Mouse (Mus musculus): ENCODE results near the gene Smyd3. TPM values are rescaled to one million over a fixed set of nuclear protein-coding genes. Genes with fewer than 3 reads are reported as not detected.

Gene Smyd3
- polyA plus RNA-seq, 1 experiment from 2014 or later = 21.4 TPM

DNA sequence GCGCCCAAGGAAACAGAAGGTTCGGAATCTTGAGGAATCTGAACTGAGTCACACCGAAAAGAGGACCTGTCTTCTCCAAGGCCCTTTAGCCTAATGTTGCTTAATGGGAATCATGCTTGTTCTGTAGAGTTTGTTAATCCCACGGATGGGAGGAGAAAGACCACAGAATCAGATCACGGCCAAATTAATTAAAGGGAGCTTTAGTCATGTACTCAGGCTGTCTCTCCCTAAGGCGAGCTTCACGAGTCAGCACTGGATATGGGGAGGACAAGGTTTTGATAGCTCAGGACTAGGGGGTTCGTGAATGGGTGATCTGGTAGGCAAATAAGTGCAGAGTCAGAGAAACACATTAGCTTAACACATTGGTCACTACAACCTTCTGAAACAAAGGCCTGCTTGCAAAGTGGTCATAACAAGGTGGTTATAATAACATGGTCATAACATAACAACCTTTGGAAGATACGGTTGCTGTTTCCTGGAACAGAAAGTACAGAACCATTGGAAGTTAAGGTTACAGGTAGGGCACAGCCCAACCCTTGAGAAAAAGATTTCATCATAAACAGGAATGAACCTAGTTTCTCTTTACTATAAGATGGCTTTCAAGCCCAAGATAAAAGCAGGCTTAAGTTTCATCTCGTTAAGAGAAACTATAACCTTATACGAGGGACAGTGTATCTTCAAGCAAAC lies 261.9 kb downstream of the Smyd3 start:
- Histone ChIP-seq H3K27ac (ENCODE audit: low read length) (no peak overlapping the region), H3K4me2 (replicated peaks; ENCODE audit: low read depth, low read length) (no peak overlapping the region), H3K9ac (replicated peaks; ENCODE audit: low read length) (no peak overlapping the region), H3K4me1 (ENCODE audit: insufficient read depth, low read length) (no peaks in the 10 kb centered on the region), H3K9me3 (ENCODE audit: low read length) (0 out of 2 replicates have a peak, but pooled peaks cover 6% of the 10 kb centered on the region), H3K27me3 (ENCODE audit: insufficient read depth, low read length) (no peaks in the 10 kb centered on the region), H3K36me3 (ENCODE audit: insufficient read depth, low read length) (no peaks in the 10 kb centered on the region), H3K4me3 (ENCODE audit: low read length) (no peak overlapping the region)
- 81% methylated on average over 11 of the region's 11 CpGs for WGBS
- no peak for ATAC-seq (ENCODE audit: low FRiP score, low TSS enrichment)

DNA sequence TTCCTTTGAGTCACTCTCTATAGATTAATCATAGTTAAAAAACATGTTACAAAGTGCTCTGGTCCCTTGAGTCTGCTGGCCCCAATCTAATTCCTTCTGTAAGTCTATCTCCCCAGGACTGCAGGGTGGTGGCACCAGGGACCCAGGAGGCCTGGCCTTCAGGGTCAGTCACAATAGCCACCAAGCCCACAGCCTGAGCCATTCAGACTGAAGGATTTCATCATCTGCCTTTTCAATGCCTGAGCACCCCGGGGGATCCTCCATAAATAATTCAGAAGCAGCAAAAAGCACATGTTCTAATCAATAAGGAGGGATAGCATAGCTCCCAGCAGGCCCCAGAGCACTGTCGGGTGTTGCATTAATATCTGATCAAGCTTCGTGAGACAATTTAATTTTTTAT lies 263.3 kb downstream of the Smyd3 start:
- no peaks in the 10 kb centered on the region for H3K9me3 ChIP-seq (ENCODE audit: low read length)
- no peak overlapping the region for H3K27ac ChIP-seq (ENCODE audit: low read length)
- H3K9ac ChIP-seq (replicated peaks; ENCODE audit: low read length) = no peak overlapping the region
- H3K27me3 ChIP-seq (ENCODE audit: insufficient read depth, low read length) = no peaks in the 10 kb centered on the region
- no peak overlapping the region for H3K4me3 ChIP-seq (ENCODE audit: low read length)
- H3K4me1 ChIP-seq (ENCODE audit: insufficient read depth, low read length) = no peaks in the 10 kb centered on the region
- H3K36me3 ChIP-seq (ENCODE audit: insufficient read depth, low read length) = no peaks in the 10 kb centered on the region
- H3K4me2 ChIP-seq (replicated peaks; ENCODE audit: low read depth, low read length) = no peak overlapping the region
- no peak for ATAC-seq (ENCODE audit: low FRiP score, low TSS enrichment)
- WGBS = 70% methylated on average over 3 of the region's 3 CpGs

- Histone ChIP-seq H3K9me3 (ENCODE audit: low read length) (no peaks in the 10 kb centered on the region), H3K27ac (ENCODE audit: low read length) (no peak overlapping the region), H3K4me2 (replicated peaks; ENCODE audit: low read depth, low read length) (no peak overlapping the region), H3K27me3 (ENCODE audit: insufficient read depth, low read length) (no peaks in the 10 kb centered on the region), H3K4me3 (ENCODE audit: low read length) (no peak overlapping the region), H3K36me3 (ENCODE audit: insufficient read depth, low read length) (no peaks in the 10 kb centered on the region), H3K9ac (replicated peaks; ENCODE audit: low read length) (no peak overlapping the region), H3K4me1 (ENCODE audit: insufficient read depth, low read length) (peaks cover 2% of the 10 kb centered on the region; the same call in 1 of the 2 replicates)
- 67% methylated on average over 4 of the region's 4 CpGs for WGBS
- ATAC-seq (ENCODE audit: low FRiP score, low TSS enrichment) = no peak
Observed at GRCm38 (mm10) chr1:179252611-179253010, 265.2 kb downstream of the Smyd3 start.

GRCm38 (mm10) chr1:179250388-179250787 lies 267.5 kb downstream of the Smyd3 start:
- H3K4me1 ChIP-seq (ENCODE audit: insufficient read depth, low read length) = peaks cover 2% of the 10 kb centered on the region; the same call in 1 of the 2 replicates
- WGBS = 82% methylated on average over 3 of the region's 3 CpGs
- no peak overlapping the region for H3K27ac ChIP-seq (ENCODE audit: low read length)
- H3K4me2 ChIP-seq (replicated peaks; ENCODE audit: low read depth, low read length) = no peak overlapping the region
- peak; percentile 42; the same call in 1 of the 2 replicates for ATAC-seq (ENCODE audit: low FRiP score, low TSS enrichment)
- no peaks in the 10 kb centered on the region for H3K27me3 ChIP-seq (ENCODE audit: insufficient read depth, low read length)
- no peaks in the 10 kb centered on the region for H3K36me3 ChIP-seq (ENCODE audit: insufficient read depth, low read length)
- no peak overlapping the region for H3K4me3 ChIP-seq (ENCODE audit: low read length)
- H3K9ac ChIP-seq (replicated peaks; ENCODE audit: low read length) = no peak overlapping the region
- H3K9me3 ChIP-seq (ENCODE audit: low read length) = no peaks in the 10 kb centered on the region

DNA sequence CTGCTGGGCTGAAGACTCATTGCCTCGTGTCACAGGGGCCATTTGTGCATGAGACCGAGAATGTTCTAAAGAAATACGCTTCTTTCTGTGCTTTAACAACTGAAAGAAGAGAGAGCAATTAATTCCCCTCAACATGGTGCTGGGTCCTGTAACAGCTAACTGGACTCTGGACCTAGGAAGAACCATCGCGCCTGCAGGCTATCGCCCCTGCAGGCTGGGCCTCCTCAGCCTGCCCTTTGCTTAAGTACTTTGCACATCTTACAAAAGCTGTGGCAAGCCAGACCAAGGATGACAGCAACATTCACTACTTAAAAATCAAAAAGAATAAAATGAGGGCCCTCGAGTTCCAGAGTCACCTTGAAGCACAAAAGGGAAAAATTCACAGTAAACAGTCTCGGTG lies 274.3 kb downstream of the Smyd3 start:
- Histone ChIP-seq H3K9me3 (ENCODE audit: low read length) (no peaks in the 10 kb centered on the region), H3K9ac (replicated peaks; ENCODE audit: low read length) (no peak overlapping the region), H3K27ac (ENCODE audit: low read length) (no peak overlapping the region), H3K4me2 (replicated peaks; ENCODE audit: low read depth, low read length) (no peak overlapping the region), H3K4me1 (ENCODE audit: insufficient read depth, low read length) (peaks cover 2% of the 10 kb centered on the region; the same call in 1 of the 2 replicates), H3K27me3 (ENCODE audit: insufficient read depth, low read length) (no peaks in the 10 kb centered on the region), H3K36me3 (ENCODE audit: insufficient read depth, low read length) (no peaks in the 10 kb centered on the region), H3K4me3 (ENCODE audit: low read length) (no peak overlapping the region)
- 79% methylated on average over 8 of the region's 8 CpGs for WGBS
- ATAC-seq (ENCODE audit: low FRiP score, low TSS enrichment) = no peak

GRCm38 (mm10) chr1:179240663-179241279 lies 277.1 kb downstream of the Smyd3 start:
- no peaks in the 10 kb centered on the region for H3K27me3 ChIP-seq (ENCODE audit: insufficient read depth, low read length)
- H3K36me3 ChIP-seq (ENCODE audit: insufficient read depth, low read length) = no peaks in the 10 kb centered on the region
- H3K4me3 ChIP-seq (ENCODE audit: low read length) = no peak overlapping the region
- H3K4me2 ChIP-seq (replicated peaks; ENCODE audit: low read depth, low read length) = no peak overlapping the region
- no peak overlapping the region for H3K9ac ChIP-seq (replicated peaks; ENCODE audit: low read length)
- H3K9me3 ChIP-seq (ENCODE audit: low read length) = no peaks in the 10 kb centered on the region
- WGBS = 84% methylated on average over 6 of the region's 6 CpGs
- H3K4me1 ChIP-seq (ENCODE audit: insufficient read depth, low read length) = peaks cover 10% of the 10 kb centered on the region
- ATAC-seq (ENCODE audit: low FRiP score, low TSS enrichment) = no peak
- H3K27ac ChIP-seq (ENCODE audit: low read length) = no peak overlapping the region

GRCm38 (mm10) chr1:179238639-179239038 lies 279.2 kb downstream of the Smyd3 start:
- no peak overlapping the region for H3K4me2 ChIP-seq (replicated peaks; ENCODE audit: low read depth, low read length)
- 89% methylated on average over 2 of the region's 2 CpGs for WGBS
- H3K36me3 ChIP-seq (ENCODE audit: insufficient read depth, low read length) = no peaks in the 10 kb centered on the region
- no peaks in the 10 kb centered on the region for H3K9me3 ChIP-seq (ENCODE audit: low read length)
- no peak for ATAC-seq (ENCODE audit: low FRiP score, low TSS enrichment)
- no peaks in the 10 kb centered on the region for H3K27me3 ChIP-seq (ENCODE audit: insufficient read depth, low read length)
- H3K27ac ChIP-seq (ENCODE audit: low read length) = no peak overlapping the region
- H3K9ac ChIP-seq (replicated peaks; ENCODE audit: low read length) = no peak overlapping the region
- H3K4me1 ChIP-seq (ENCODE audit: insufficient read depth, low read length) = peaks cover 10% of the 10 kb centered on the region
- H3K4me3 ChIP-seq (ENCODE audit: low read length) = no peak overlapping the region

DNA sequence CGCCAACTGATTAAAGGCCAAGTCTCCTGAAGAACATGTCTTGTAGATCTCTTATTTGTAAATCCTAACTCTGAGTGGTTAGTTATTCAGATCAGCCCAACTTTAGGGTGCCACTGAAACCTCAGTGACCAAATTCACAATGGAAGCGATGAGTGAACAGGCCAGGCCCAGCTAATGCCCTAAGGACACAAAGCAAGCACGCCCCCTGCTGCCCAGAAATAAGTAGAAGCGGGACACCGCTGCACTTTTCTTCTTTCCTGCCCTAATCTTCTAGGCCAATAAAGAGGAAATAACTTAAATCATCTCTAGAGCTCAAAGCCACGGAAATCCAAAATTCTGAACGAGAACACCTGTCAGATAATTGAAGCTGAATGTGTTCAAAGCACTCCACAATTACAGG lies 279.9 kb downstream of the Smyd3 start:
- Histone ChIP-seq H3K4me1 (ENCODE audit: insufficient read depth, low read length) (peaks cover 10% of the 10 kb centered on the region), H3K4me3 (ENCODE audit: low read length) (no peak overlapping the region), H3K9ac (replicated peaks; ENCODE audit: low read length) (no peak overlapping the region), H3K27ac (ENCODE audit: low read length) (no peak overlapping the region), H3K36me3 (ENCODE audit: insufficient read depth, low read length) (no peaks in the 10 kb centered on the region), H3K4me2 (replicated peaks; ENCODE audit: low read depth, low read length) (no peak overlapping the region), H3K27me3 (ENCODE audit: insufficient read depth, low read length) (no peaks in the 10 kb centered on the region), H3K9me3 (ENCODE audit: low read length) (no peaks in the 10 kb centered on the region)
- WGBS = 40% methylated on average over 7 of the region's 7 CpGs
- no peak for ATAC-seq (ENCODE audit: low FRiP score, low TSS enrichment)

- no peak overlapping the region; the same call in 1 of the 2 replicates for H3K27ac ChIP-seq (ENCODE audit: low read length)
- WGBS = 25% methylated on average over 8 of the region's 8 CpGs
- H3K9ac ChIP-seq (replicated peaks; ENCODE audit: low read length) = no peak overlapping the region
- no peaks in the 10 kb centered on the region for H3K36me3 ChIP-seq (ENCODE audit: insufficient read depth, low read length)
- no peaks in the 10 kb centered on the region for H3K9me3 ChIP-seq (ENCODE audit: low read length)
- no peak overlapping the region for H3K4me2 ChIP-seq (replicated peaks; ENCODE audit: low read depth, low read length)
- no peak overlapping the region for H3K4me3 ChIP-seq (ENCODE audit: low read length)
- peaks cover 14% of the 10 kb centered on the region for H3K4me1 ChIP-seq (ENCODE audit: insufficient read depth, low read length)
- ATAC-seq (ENCODE audit: low FRiP score, low TSS enrichment) = peak; percentile 81
- H3K27me3 ChIP-seq (ENCODE audit: insufficient read depth, low read length) = no peaks in the 10 kb centered on the region
Observed at GRCm38 (mm10) chr1:179236217-179236840, 281.5 kb downstream of the Smyd3 start.

All from kidney, embryonic 16.5 days (tissue).